Mouse (Mus musculus) heart, postnatal 0 days (tissue): ENCODE measurements at regions not wholly inside any gene's neighbourhood (a gene's known extent, or its start where the extent isn't known, plus 50 kb on each side); places are given as distances from the start of the nearest gene placed in this dataset.

Source experiments
- CTCF ChIP-seq: IDR thresholded peaks from 2 replicates; pipeline ENCODE4 v1.5.1; 2016; ENCODE audit warnings: antibody characterized with exemption, control low read depth, low read depth
- EP300 ChIP-seq: IDR thresholded peaks from 2 replicates; pipeline ENCODE4 v1.6.1; 2016; ENCODE audit warnings: antibody characterized with exemption, low read depth

DNA sequence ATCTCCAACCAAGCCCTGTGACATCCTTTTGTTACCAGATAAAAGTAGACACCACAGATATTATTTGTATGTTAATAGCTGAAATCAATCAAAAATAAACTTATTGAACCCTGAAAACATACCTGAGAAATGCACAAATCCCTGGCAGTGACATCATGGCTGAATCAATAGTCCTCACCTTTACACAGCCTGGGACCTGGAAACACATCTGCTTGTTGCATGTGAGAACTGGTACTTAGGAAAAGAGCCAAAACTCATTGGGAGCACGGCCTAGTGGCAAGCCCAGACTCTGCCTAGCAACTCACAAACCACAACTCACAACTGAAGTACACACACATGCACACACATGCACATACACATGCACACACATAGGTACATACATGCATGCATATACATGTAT, 330.9 kb downstream of the Rps6kc1 start:
- no peak for TF ChIP-seq CTCF
- no peak for TF ChIP-seq EP300
